Mouse (Mus musculus) adrenal gland, postnatal 14 days (tissue): ENCODE measurements at regions not wholly inside any gene's neighbourhood (a gene's known extent, or its start where the extent isn't known, plus 50 kb on each side); places are given as distances from the start of the nearest gene placed in this dataset.
"Not testable (repeated sequence)": the region's sequence is repeated elsewhere in the genome, so short reads cannot be mapped to it uniquely, and the experiment has no call there.

Source experiments
- DNase-seq: peaks from one replicate; pipeline ENCODE4 v3.0.0; 2021; ENCODE audit warnings: mixed read lengths

- no peak for DNase-seq
These were observed 70.7 kb downstream of the Sult3a2 start for GRCm38 (mm10) chr10:33715701-33716250.

- not testable (repeated sequence) for DNase-seq
These were observed 77.8 kb downstream of the Sult3a2 start for GRCm38 (mm10) chr10:33708656-33709055.

GRCm38 (mm10) chr10:33704245-33704644, 79.7 kb upstream of the Clvs2 start:
- not testable (repeated sequence) for DNase-seq

- DNase-seq, result peak; percentile 45
These were observed 78.9 kb upstream of the Clvs2 start for GRCm38 (mm10) chr10:33703420-33703819.
